Mouse (Mus musculus): ENCODE data around the gene Ttc21a.

GRCm38 (mm10) chr9:120001945-120002725 lies 64.7 kb downstream of the Ttc21a start:
- no peak for TF ChIP-seq CTCF (IDR thresholded peaks at IDR 0.05; ENCODE audit: insufficient read depth, low read length)
- TF ChIP-seq POLR2A (IDR thresholded peaks at IDR 0.05; ENCODE audit: borderline replicate concordance, extremely low read depth, low read depth, low read length) = peak; percentile 59; the same call in 1 of the 2 replicates
